Mouse (Mus musculus) testis, adult 2 months (tissue): Measurements from ENCODE around the gene 1810055G02Rik. TPM values are rescaled to one million over a fixed set of nuclear protein-coding genes. Genes with fewer than 3 reads are reported as not detected.

Experiments
- H3K27ac ChIP-seq: fragments of 200-500 bp; 2 replicates; pipeline ENCODE4 v1.5.1; 2012; ENCODE audit warnings: low read depth, low read length; ENCODE audit not compliant: control insufficient read depth, insufficient read depth
- H3K27me3 ChIP-seq: fragments of 200-500 bp; 2 replicates; pipeline ENCODE4 v1.6.1; 2012; ENCODE audit warnings: mild to moderate bottlenecking, low read length, moderate library complexity; ENCODE audit not compliant: control insufficient read depth, insufficient read depth
- H3K36me3 ChIP-seq: fragments of 200-500 bp; 2 replicates; pipeline ENCODE4 v1.6.1; 2012; ENCODE audit warnings: mild to moderate bottlenecking, low read length; ENCODE audit not compliant: control insufficient read depth, insufficient read depth
- H3K4me1 ChIP-seq: fragments of 200-500 bp; 2 replicates; pipeline ENCODE4 v1.6.1; 2012; ENCODE audit warnings: low read length; ENCODE audit not compliant: control insufficient read depth, insufficient read depth
- H3K4me3 ChIP-seq: fragments of 200-500 bp; 2 replicates; pipeline ENCODE4 v1.5.1; 2012; ENCODE audit warnings: low read depth, mild to moderate bottlenecking, low read length, moderate library complexity, mixed read lengths; ENCODE audit not compliant: control insufficient read depth
- CTCF ChIP-seq: fragments of 200-500 bp; IDR thresholded peaks from 2 replicates; pipeline ENCODE4 v1.5.1; 2012; ENCODE audit warnings: low read depth, mild to moderate bottlenecking, inconsistent platforms, low read length, moderate library complexity; ENCODE audit not compliant: control insufficient read depth, insufficient read depth, insufficient replicate concordance
- POLR2A ChIP-seq: fragments of 200-500 bp; IDR thresholded peaks from 2 replicates; pipeline ENCODE4 v1.6.1; 2012; ENCODE audit warnings: low read depth, mild to moderate bottlenecking, inconsistent platforms, low read length, moderate library complexity; ENCODE audit not compliant: control insufficient read depth
- polyA plus RNA-seq: library from polyadenylated mRNA; depleted of rRNA; stranded (reverse); fragments of >200 nt; gene quantifications from 2 replicates; pipeline ENCODE4 v1.2.3, GENCODE M21; 2012

Gene 1810055G02Rik
- polyA plus RNA-seq, 1 experiment: 328 TPM

DNA sequence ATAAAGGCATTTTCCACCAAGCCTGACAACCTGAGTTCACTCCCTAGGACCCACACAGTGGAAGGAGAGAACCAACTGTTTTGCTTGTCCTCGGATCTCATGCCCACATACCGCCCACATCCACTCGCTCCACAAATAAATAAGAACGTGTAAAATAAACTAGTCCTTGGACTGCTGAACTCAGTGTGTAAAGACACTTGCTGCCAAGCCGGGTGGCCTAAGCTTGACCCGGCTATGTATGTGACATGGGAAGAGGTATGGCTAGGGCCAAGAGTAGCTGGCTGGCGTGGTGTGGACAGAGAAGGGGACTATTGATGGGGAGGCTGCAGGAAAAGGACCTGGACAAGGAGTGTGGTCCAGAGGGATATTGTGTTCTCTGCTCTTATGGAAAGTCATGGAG is 10.1 kb upstream of the 1810055G02Rik start:
- no peaks in the 10 kb centered on the region for H3K27me3 ChIP-seq
- H3K4me3 ChIP-seq: no peak overlapping the region
- no peak overlapping the region for H3K27ac ChIP-seq
- H3K4me1 ChIP-seq: no peaks in the 10 kb centered on the region
- H3K36me3 ChIP-seq: no peaks in the 10 kb centered on the region
- TF ChIP-seq CTCF (no peak), POLR2A (no peak)

DNA sequence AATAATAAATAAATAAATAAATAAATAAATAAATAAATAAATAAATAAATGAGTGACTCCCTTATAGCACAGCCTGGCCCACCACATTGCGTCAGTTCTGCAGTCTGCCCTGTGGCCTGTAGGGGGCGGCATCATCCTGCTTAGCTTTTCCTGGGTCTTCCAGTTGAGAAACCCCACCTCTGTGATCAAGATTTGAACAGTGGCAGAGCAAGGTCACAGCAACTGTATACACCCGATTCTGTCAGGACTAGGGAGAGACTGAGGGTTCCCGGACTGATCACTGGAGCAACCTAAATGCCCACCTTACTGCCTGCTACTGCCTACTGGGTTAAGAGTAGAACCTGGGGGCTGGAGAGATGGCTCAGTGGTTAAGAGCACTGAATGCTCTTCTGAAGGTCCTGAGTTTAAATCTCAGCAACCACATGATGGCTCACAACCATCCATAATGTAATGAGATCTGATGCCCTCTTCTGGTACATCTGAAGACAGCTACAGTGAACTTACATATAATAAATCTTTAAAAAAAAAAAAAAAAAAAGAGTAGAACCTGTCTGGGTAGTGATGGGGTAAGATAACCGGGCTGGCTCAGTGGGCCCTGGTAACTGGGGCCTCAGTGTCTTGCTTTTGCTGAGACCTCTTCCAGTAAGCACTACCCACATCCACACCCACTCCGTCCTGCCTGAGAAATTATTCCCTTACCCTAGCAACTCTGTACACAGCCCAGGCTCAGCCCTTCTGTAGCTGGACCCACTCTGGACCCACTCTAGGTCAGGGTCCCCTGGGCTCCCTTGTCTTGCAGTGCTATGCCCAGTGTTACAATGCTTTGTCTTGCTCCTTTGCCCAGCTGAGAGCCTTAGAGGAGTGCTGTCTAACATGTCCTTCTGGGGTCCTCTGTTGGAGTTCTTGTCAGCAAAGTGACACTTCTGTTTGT is 8.3 kb upstream of the 1810055G02Rik start:
- Histone ChIP-seq H3K4me3 (no peak overlapping the region), H3K4me1 (no peaks in the 10 kb centered on the region), H3K36me3 (no peaks in the 10 kb centered on the region), H3K27ac (no peak overlapping the region), H3K27me3 (no peaks in the 10 kb centered on the region)
- TF ChIP-seq POLR2A (no peak), CTCF (peak; percentile 82; the same call in 1 of the 2 replicates)

DNA sequence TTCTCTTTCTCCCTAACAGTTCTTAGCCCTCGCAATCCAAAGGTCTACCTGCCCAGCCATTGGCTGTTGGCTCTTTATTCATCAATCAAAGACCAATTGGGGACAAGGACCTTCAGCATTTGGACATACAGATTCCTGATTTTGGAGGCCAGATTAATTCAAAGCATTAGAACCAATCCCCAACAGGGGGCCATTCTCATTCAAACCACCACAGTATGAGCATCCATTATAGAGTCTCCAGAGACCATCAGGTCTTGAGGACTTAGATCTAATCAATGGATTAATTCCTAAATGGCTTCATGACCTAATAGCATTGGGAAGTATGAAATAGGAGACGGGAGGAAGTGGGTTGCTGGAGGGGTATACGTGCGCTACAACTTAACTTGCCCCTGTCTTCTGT is 5.6 kb upstream of the 1810055G02Rik start:
- Histone ChIP-seq H3K4me1 (peaks cover under 1% of the 10 kb centered on the region; the same call in 1 of the 2 replicates), H3K27me3 (no peaks in the 10 kb centered on the region), H3K27ac (no peak overlapping the region), H3K4me3 (no peak overlapping the region), H3K36me3 (no peaks in the 10 kb centered on the region)
- TF ChIP-seq CTCF (no peak), POLR2A (no peak)

DNA sequence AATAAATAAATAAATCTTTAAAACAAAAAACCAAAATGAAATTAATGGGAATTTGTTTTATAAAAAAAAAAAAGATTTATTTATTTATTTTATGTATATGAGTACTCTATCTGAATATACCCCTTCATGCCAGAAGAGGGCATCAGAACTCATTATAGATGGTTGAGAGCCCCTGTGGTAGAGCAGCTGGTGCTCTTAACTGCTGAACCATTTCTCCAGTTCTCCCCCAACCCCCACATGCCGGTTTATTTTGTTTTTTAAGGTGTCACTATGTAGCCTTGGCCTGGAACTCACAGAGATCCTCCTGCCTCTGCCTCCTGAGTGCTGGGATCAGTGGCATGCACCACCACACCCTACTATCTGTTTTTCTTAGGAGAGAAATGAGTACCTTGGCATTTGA is 1.8 kb upstream of the 1810055G02Rik start:
- no peak overlapping the region for H3K27ac ChIP-seq
- no peak overlapping the region for H3K4me3 ChIP-seq
- no peaks in the 10 kb centered on the region for H3K36me3 ChIP-seq
- no peaks in the 10 kb centered on the region for H3K27me3 ChIP-seq
- TF ChIP-seq CTCF (no peak), POLR2A (no peak)
- H3K4me1 ChIP-seq: peaks cover 4% of the 10 kb centered on the region; the same call in 1 of the 2 replicates

DNA sequence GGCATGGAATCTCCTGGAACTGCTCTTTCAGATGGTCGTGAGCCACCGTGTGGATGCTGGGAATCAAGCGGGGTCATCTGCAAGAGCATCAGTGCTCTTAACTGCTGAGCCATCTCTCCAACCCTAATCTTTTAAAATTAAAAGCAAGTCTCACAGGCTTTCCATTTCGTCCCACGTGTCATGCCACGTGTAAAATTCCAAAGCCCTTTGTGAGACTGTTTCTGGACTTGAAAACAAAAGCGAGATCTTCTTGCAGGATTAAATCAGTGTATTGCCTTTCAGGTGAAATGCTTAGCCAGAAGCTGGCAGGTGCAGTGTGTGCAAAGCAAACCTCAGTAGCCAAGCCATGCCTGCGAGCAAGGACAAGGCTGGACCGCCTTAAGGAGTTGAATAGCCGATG is 540 bp upstream of the 1810055G02Rik start:
- peak overlapping the region; percentile 87 for H3K4me3 ChIP-seq
- no peaks in the 10 kb centered on the region for H3K36me3 ChIP-seq
- H3K27ac ChIP-seq: peak overlapping the region; percentile 87
- H3K4me1 ChIP-seq: peaks cover 4% of the 10 kb centered on the region; the same call in 1 of the 2 replicates
- no peak for TF ChIP-seq POLR2A
- TF ChIP-seq CTCF: no peak
- H3K27me3 ChIP-seq: no peaks in the 10 kb centered on the region

GRCm38 (mm10) chr19:3709013-3709787 is 1.1 kb downstream of the 1810055G02Rik start:
- no peak overlapping the region for H3K27ac ChIP-seq
- TF ChIP-seq POLR2A (no peak), CTCF (no peak)
- H3K27me3 ChIP-seq: no peaks in the 10 kb centered on the region
- peak overlapping the region; percentile 6; the same call in 1 of the 2 replicates for H3K4me3 ChIP-seq
- H3K36me3 ChIP-seq: no peaks in the 10 kb centered on the region
- H3K4me1 ChIP-seq: peaks cover 4% of the 10 kb centered on the region; the same call in 1 of the 2 replicates

GRCm38 (mm10) chr19:3710436-3710835 is 2.3 kb downstream of the 1810055G02Rik start:
- Histone ChIP-seq H3K27ac (no peak overlapping the region), H3K4me3 (no peak overlapping the region), H3K27me3 (no peaks in the 10 kb centered on the region), H3K36me3 (no peaks in the 10 kb centered on the region; the same call in 1 of the 2 replicates), H3K4me1 (peaks cover 4% of the 10 kb centered on the region; the same call in 1 of the 2 replicates)
- no peak for TF ChIP-seq CTCF
- TF ChIP-seq POLR2A: no peak
